Mouse (Mus musculus): ENCODE measurements around the gene Usp45.

GRCm38 (mm10) chr4:21885831-21886230 is 118.9 kb downstream of the Usp45 start:
- TF ChIP-seq CTCF (IDR thresholded peaks at IDR 0.05; ENCODE audit: extremely low read depth, insufficient read length, insufficient replicate concordance, low read depth, low read length) (no peak), POLR2A (IDR thresholded peaks at IDR 0.05; ENCODE audit: low read depth, low read length) (no peak)
